Mouse (Mus musculus): ENCODE data around the gene Luc7l3.

- no peak for TF ChIP-seq POLR2A (IDR thresholded peaks at IDR 0.05; ENCODE audit: borderline replicate concordance, insufficient read depth, low read length)
- TF ChIP-seq CTCF (IDR thresholded peaks at IDR 0.05; ENCODE audit: borderline replicate concordance, insufficient read depth, low read depth, low read length), result no peak
These were observed 46.1 kb downstream of the Luc7l3 start for GRCm38 (mm10) chr11:94275686-94276085.
